In genomic region chr5:134173206-134173605, GRCm38 (mm10) we compare ENCODE assay signal across 8 mouse cellular contexts. TPM values are rescaled to one million over a fixed set of nuclear protein-coding genes. Genes with fewer than 3 reads are reported as not detected.
A peak's percentile ranks its signal among the peaks of the same experiment; 100 is the strongest.
DNase-seq lines count a peak whose midpoint lies in the region; ATAC-seq lines count a peak whose summit lies in the region.

No protein-coding gene starts in this region.

- peak; percentile 50 for DNase-seq in gastrocnemius, postnatal 10 days
- DNase-seq in gastrocnemius, adult 8-10 months (ENCODE audit: low spot score in 2 of 2), result no peak
- peak; percentile 34 for DNase-seq in right cerebral cortex, postnatal 4 days
- DNase-seq in right cerebral cortex, postnatal 10 days (ENCODE audit: low spot score in 2 of 2), result no peak
- DNase-seq in embryo, embryonic 10.5 days (ENCODE audit: low spot score), result peak; percentile 70
- DNase-seq in retina, postnatal 1 day, result peak; percentile 60
- DNase-seq in frontal cortex, postnatal 25 days (ENCODE audit: low spot score in 2 of 2), result no peak

- ATAC-seq in frontal cortex, adult (ENCODE audit: low TSS enrichment), result no peak

RNA-seq across cellular contexts. Expression of gene Rcc1l, which starts 3.4 kb away (rescaled TPM):
- total RNA-seq in gastrocnemius, postnatal 10 days (2021), result 10 to 100 TPM; 17.2 to 17.4 TPM
- total RNA-seq in gastrocnemius, adult 8-10 months (2022), result 10 to 100 TPM; 22.4 to 33.0 (median 28.5) TPM

RNA-seq across cellular contexts. Expression of gene Gtf2ird2, which starts 10.6 kb away (rescaled TPM):
- 1 to 10 TPM; 6.1 to 7.2 TPM for total RNA-seq in gastrocnemius, postnatal 10 days (2021)
- total RNA-seq in gastrocnemius, adult 8-10 months (2022), result 1 to 10 TPM; 6.9 to 8.1 (median 7.2) TPM

RNA-seq across cellular contexts. Expression of gene Ncf1, which starts 56.2 kb away (rescaled TPM):
- 1 to 10 TPM; 3.4 to 4.7 TPM for total RNA-seq in gastrocnemius, postnatal 10 days (2021)
- total RNA-seq in gastrocnemius, adult 8-10 months (2022), result 1 to 10 TPM in 2 of 4 experiments, under 1 TPM in 2; 0.65 to 1.5 (median 0.94) TPM

Comparison
In these comparisons a context has a peak if more than half of its experiments do, and no peak if none do; other contexts are left out.
1. DNase-seq: peak in gastrocnemius, postnatal 10 days (single experiment), right cerebral cortex, postnatal 4 days (single experiment), embryo, embryonic 10.5 days (single experiment) and retina, postnatal 1 day (single experiment); none in gastrocnemius, adult 8-10 months (0 of 2), right cerebral cortex, postnatal 10 days (0 of 2) and frontal cortex, postnatal 25 days (0 of 2).